Comparison of ENCODE assay signal across 8 mouse cellular contexts in genomic region chr11:121201436-121202198, GRCm38 (mm10). TPM values are rescaled to one million over a fixed set of nuclear protein-coding genes. Genes with fewer than 3 reads are reported as not detected.
DNase-seq lines count a peak whose midpoint lies in the region; ATAC-seq and TF ChIP-seq lines count a peak whose summit lies in the region.
"Had no signal": no experiment of that assay in that cellular context is flagged by ENCODE, and none has a peak within 500 bp of the region (broad histone marks: within the 10 kb centered on the region; RNA-seq: fewer than 3 reads in every experiment).

No protein-coding gene starts in this region.

- TF ChIP-seq CTCF in G1E (IDR thresholded peaks at IDR 0.05; ENCODE audit: low read depth, low read length), result peak; percentile 25; the same call in 1 of the 2 replicates

- no peak for ATAC-seq in kidney, embryonic 15.5 days (replicated peaks; ENCODE audit: low FRiP score)
- ATAC-seq in G1E (ENCODE audit: extremely low read depth, insufficient number of reproducible peaks, low FRiP score, poor library complexity, severe bottlenecking), result no peak
- ATAC-seq in embryonic facial prominence, embryonic 11.5 days (replicated peaks; ENCODE audit: insufficient number of reproducible peaks, low FRiP score, low TSS enrichment, low read depth), result no peak
- ATAC-seq in intestine, embryonic 16.5 days, result no peak

- peak; percentile 38 for DNase-seq in kidney, adult 11 months
- DNase-seq in A20 (ENCODE audit: low read depth, low spot score) (peak; percentile 77), G1E (ENCODE audit: low spot score) (no peak)
- DNase-seq in embryonic facial prominence, embryonic 11.5 days (ENCODE audit: low spot score), result peak; percentile 54
- peak; percentile 33 for DNase-seq in lung, postnatal 14 days

- no peaks in the 10 kb centered on the region for H3K36me3 ChIP-seq in kidney, embryonic 15.5 days
- peaks cover 14% of the 10 kb centered on the region for H3K36me3 ChIP-seq in G1E (replicated peaks)
- H3K36me3 ChIP-seq in embryonic facial prominence, embryonic 11.5 days (replicated peaks; ENCODE audit: control insufficient read depth, insufficient read depth, low read depth, low read length), result no peaks in the 10 kb centered on the region
- no peaks in the 10 kb centered on the region for H3K36me3 ChIP-seq in intestine, embryonic 16.5 days (ENCODE audit: control insufficient read depth, insufficient read depth, low read length)

- H3K4me1 ChIP-seq in kidney, embryonic 15.5 days, result peaks cover 12% of the 10 kb centered on the region
- H3K4me1 ChIP-seq in G1E (ENCODE audit: insufficient read depth, low read depth, low read length), result peaks cover 14% of the 10 kb centered on the region
- H3K4me1 ChIP-seq in embryonic facial prominence, embryonic 11.5 days (ENCODE audit: control insufficient read depth, insufficient read depth, low read length), result no peaks in the 10 kb centered on the region
- H3K4me1 ChIP-seq in intestine, embryonic 16.5 days (ENCODE audit: control insufficient read depth, insufficient read depth, low read length), result peaks cover 10% of the 10 kb centered on the region; the same call in 1 of the 2 replicates

- WGBS in kidney, embryonic 15.5 days, result 44% methylated on average over 11 of the region's 11 CpGs
- 71% methylated on average over 11 of the region's 11 CpGs for WGBS in embryonic facial prominence, embryonic 11.5 days
- 40% methylated on average over 11 of the region's 11 CpGs for WGBS in intestine, embryonic 16.5 days

- H3K27me3 ChIP-seq in kidney, embryonic 15.5 days, result no peaks in the 10 kb centered on the region
- no peaks in the 10 kb centered on the region for H3K27me3 ChIP-seq in G1E (ENCODE audit: insufficient read depth, low read length)
- H3K27me3 ChIP-seq in embryonic facial prominence, embryonic 11.5 days (ENCODE audit: control insufficient read depth, insufficient read depth, low read length), result no peaks in the 10 kb centered on the region
- no peaks in the 10 kb centered on the region for H3K27me3 ChIP-seq in intestine, embryonic 16.5 days (replicated peaks; ENCODE audit: control insufficient read depth, insufficient read depth, low read length)

- H3K27ac ChIP-seq in kidney, embryonic 15.5 days, result no peak overlapping the region
- no peak overlapping the region for H3K27ac ChIP-seq in embryonic facial prominence, embryonic 11.5 days (replicated peaks; ENCODE audit: low read depth, low read length)
- no peak overlapping the region for H3K27ac ChIP-seq in intestine, embryonic 16.5 days (ENCODE audit: low read length)

- H3K9ac ChIP-seq in kidney, embryonic 15.5 days, result no peak overlapping the region
- no peak overlapping the region for H3K9ac ChIP-seq in embryonic facial prominence, embryonic 11.5 days (replicated peaks; ENCODE audit: low read length)
- no peak overlapping the region for H3K9ac ChIP-seq in intestine, embryonic 16.5 days (ENCODE audit: low read depth, low read length)

- no peak overlapping the region for H3K4me3 ChIP-seq in kidney, embryonic 15.5 days (replicated peaks)
- H3K4me3 ChIP-seq in G1E (ENCODE audit: low read depth, low read length), result no peak overlapping the region
- H3K4me3 ChIP-seq in embryonic facial prominence, embryonic 11.5 days (ENCODE audit: low read depth, low read length), result no peak overlapping the region
- H3K4me3 ChIP-seq in intestine, embryonic 16.5 days (ENCODE audit: low read length), result no peak overlapping the region

- no peak overlapping the region for H3K4me2 ChIP-seq in kidney, embryonic 15.5 days
- no peak overlapping the region for H3K4me2 ChIP-seq in embryonic facial prominence, embryonic 11.5 days (ENCODE audit: low read depth, low read length)
- H3K4me2 ChIP-seq in intestine, embryonic 16.5 days (ENCODE audit: low read depth, low read length), result no peak overlapping the region

- H3K9me3 ChIP-seq in kidney, embryonic 15.5 days (replicated peaks), result no peaks in the 10 kb centered on the region
- H3K9me3 ChIP-seq in G1E (replicated peaks), result no peaks in the 10 kb centered on the region
- no peaks in the 10 kb centered on the region for H3K9me3 ChIP-seq in embryonic facial prominence, embryonic 11.5 days (replicated peaks; ENCODE audit: control insufficient read depth, low read length)
- no peaks in the 10 kb centered on the region for H3K9me3 ChIP-seq in intestine, embryonic 16.5 days (ENCODE audit: control insufficient read depth, low read length)

RNA-seq across cellular contexts. Expression of gene Hexdc, which starts 2.6 kb away (rescaled TPM):
- 9.6 and 13.7 TPM in 2 replicates for polyA plus RNA-seq in kidney, embryonic 15.5 days (2015; fragmentation: Nextera tagmentation; extraction: Ambion mirVana)
- total RNA-seq in G1E (2014; fragmentation: Nextera tagmentation) (3.8 and 7.2 TPM in 2 replicates), G1E (2017) (7.3 and 8.6 TPM in 2 replicates)
- 3.6 and 4.9 TPM in 2 replicates for polyA plus RNA-seq in G1E (2012)
- 5.4 and 6.3 TPM in 2 replicates for polyA plus RNA-seq in embryonic facial prominence, embryonic 11.5 days (2014; fragmentation: Nextera tagmentation; extraction: Ambion mirVana)
- 9.7 and 10.1 TPM in 2 replicates for polyA plus RNA-seq in intestine, embryonic 16.5 days (2015; fragmentation: Nextera tagmentation; extraction: Ambion mirVana)

RNA-seq across cellular contexts. Expression of gene Ogfod3, which starts 2.9 kb away (rescaled TPM):
- polyA plus RNA-seq in kidney, embryonic 15.5 days (2015; fragmentation: Nextera tagmentation; extraction: Ambion mirVana), result 31.7 and 32.0 TPM in 2 replicates
- total RNA-seq in G1E (2014; fragmentation: Nextera tagmentation) (6.4 and 7.7 TPM in 2 replicates), G1E (2017) (4.2 and 4.5 TPM in 2 replicates)
- 5.5 and 6.7 TPM in 2 replicates for polyA plus RNA-seq in G1E (2012)
- 16.0 and 19.0 TPM in 2 replicates for polyA plus RNA-seq in embryonic facial prominence, embryonic 11.5 days (2014; fragmentation: Nextera tagmentation; extraction: Ambion mirVana)
- 31.2 and 32.0 TPM in 2 replicates for polyA plus RNA-seq in intestine, embryonic 16.5 days (2015; fragmentation: Nextera tagmentation; extraction: Ambion mirVana)

RNA-seq across cellular contexts. Expression of gene Cybc1, which starts 27.5 kb away (rescaled TPM):
- polyA plus RNA-seq in kidney, embryonic 15.5 days (2015; fragmentation: Nextera tagmentation; extraction: Ambion mirVana), result 32.6 and 34.4 TPM in 2 replicates
- total RNA-seq in G1E (2014; fragmentation: Nextera tagmentation) (13.3 and 23.2 TPM in 2 replicates), G1E (2017) (38.5 and 41.5 TPM in 2 replicates)
- polyA plus RNA-seq in G1E (2012), result 13.3 and 19.6 TPM in 2 replicates
- polyA plus RNA-seq in embryonic facial prominence, embryonic 11.5 days (2014; fragmentation: Nextera tagmentation; extraction: Ambion mirVana), result 30.2 and 38.1 TPM in 2 replicates
- polyA plus RNA-seq in intestine, embryonic 16.5 days (2015; fragmentation: Nextera tagmentation; extraction: Ambion mirVana), result 33.8 and 36.5 TPM in 2 replicates

RNA-seq across cellular contexts. Expression of gene Narf, which starts 35.4 kb away (rescaled TPM):
- 53.8 and 60.5 TPM in 2 replicates for polyA plus RNA-seq in kidney, embryonic 15.5 days (2015; fragmentation: Nextera tagmentation; extraction: Ambion mirVana)
- total RNA-seq in G1E (2014; fragmentation: Nextera tagmentation), result 57.4 and 72.5 TPM in 2 replicates
- total RNA-seq in G1E (2017), result 60.7 and 61.2 TPM in 2 replicates
- polyA plus RNA-seq in G1E (2012), result 3.3 and 5.5 TPM in 2 replicates
- 62.2 and 66.4 TPM in 2 replicates for polyA plus RNA-seq in embryonic facial prominence, embryonic 11.5 days (2014; fragmentation: Nextera tagmentation; extraction: Ambion mirVana)
- polyA plus RNA-seq in intestine, embryonic 16.5 days (2015; fragmentation: Nextera tagmentation; extraction: Ambion mirVana), result 52.2 and 52.6 TPM in 2 replicates

RNA-seq across cellular contexts. Expression of gene Uts2r, which starts 41.5 kb away (rescaled TPM):
- polyA plus RNA-seq in kidney, embryonic 15.5 days (2015; fragmentation: Nextera tagmentation; extraction: Ambion mirVana), result 0.09 TPM in 1 of 2 replicates, not detected in the other
- not detected in 2 replicates for total RNA-seq in G1E (2014; fragmentation: Nextera tagmentation)
- 0.05 TPM in 1 of 2 replicates, not detected in the other for total RNA-seq in G1E (2017)
- not detected in 2 replicates for polyA plus RNA-seq in G1E (2012)
- 0.17 TPM in 1 of 2 replicates, not detected in the other for polyA plus RNA-seq in embryonic facial prominence, embryonic 11.5 days (2014; fragmentation: Nextera tagmentation; extraction: Ambion mirVana)
- not detected in 2 replicates for polyA plus RNA-seq in intestine, embryonic 16.5 days (2015; fragmentation: Nextera tagmentation; extraction: Ambion mirVana)
- polyA plus RNA-seq: liver, embryonic 16.5 days had no signal
